Mouse (Mus musculus): Measurements from ENCODE around the gene Crygc.

GRCm38 (mm10) chr1:65090370-65090769 lies 16.9 kb upstream of the Crygc start:
- no peak for TF ChIP-seq CTCF (conservative IDR thresholded peaks at IDR 0.05; ENCODE audit: low read length)
- TF ChIP-seq NANOG (IDR thresholded peaks at IDR 0.05; ENCODE audit: borderline replicate concordance, low read length): no peak
- no peak for TF ChIP-seq POU5F1 (IDR thresholded peaks at IDR 0.05; ENCODE audit: borderline replicate concordance, low read length)
